Mouse (Mus musculus) embryonic fibroblast, embryonic 13.5 days (primary cell): Measurements from ENCODE around the gene Socs2.

Experiments used
- CTCF ChIP-seq: IDR thresholded peaks from 2 replicates; pipeline ENCODE4 v1.5.1; 2011; ENCODE audit warnings: mild to moderate bottlenecking, control low read depth, low read length, moderate library complexity, borderline replicate concordance; ENCODE audit not compliant: insufficient read depth
- POLR2A ChIP-seq: IDR thresholded peaks from 2 replicates; pipeline ENCODE4 v1.6.1; 2011; ENCODE audit warnings: low read depth, mild to moderate bottlenecking, control low read depth, low read length, moderate library complexity

DNA sequence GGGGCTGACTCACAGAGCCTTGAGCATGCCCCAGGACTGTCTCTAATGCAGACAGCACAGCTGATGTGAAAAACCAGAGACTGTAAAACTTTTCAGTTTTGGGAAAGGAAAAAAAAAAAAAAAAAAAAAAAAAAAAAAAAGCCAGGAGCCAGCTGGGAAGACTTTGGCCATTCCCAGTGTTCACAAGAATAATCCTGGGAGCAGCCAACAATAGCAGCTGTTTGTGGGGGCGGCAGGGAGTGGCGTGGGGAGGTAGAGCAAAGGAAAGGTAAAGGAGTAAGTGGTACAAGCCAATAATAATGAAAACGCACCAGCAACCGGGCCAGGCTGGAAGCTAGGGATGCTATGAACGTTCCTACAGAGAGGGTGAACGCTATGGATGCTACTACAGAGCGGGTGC lies 60.3 kb downstream of the Socs2 start:
- TF ChIP-seq CTCF (no peak), POLR2A (no peak)
